Mouse (Mus musculus): ENCODE results near the gene Pkd2l1. TPM values are rescaled to one million over a fixed set of nuclear protein-coding genes. Genes with fewer than 3 reads are reported as not detected.

Pkd2l1 gene
- total RNA-seq, 4 experiments from 2014 or later, result 0.26 to 0.64 (median 0.34) TPM

- no peak for DNase-seq (ENCODE audit: low spot score in 2 of 2)
These were observed 84.4 kb downstream of the Pkd2l1 start for GRCm38 (mm10) chr19:44107661-44108521.

GRCm38 (mm10) chr19:44106831-44107660 is 85.2 kb downstream of the Pkd2l1 start, which contains the start of gene Chuk:
Gene Chuk, minus strand, starts transcription at chr19:44107480.
- peak; percentile 90 to 94 for DNase-seq (ENCODE audit: low spot score in 2 of 2)

- no peak for DNase-seq (ENCODE audit: low spot score in 2 of 2)
These were observed 87.8 kb downstream of the Pkd2l1 start for GRCm38 (mm10) chr19:44104393-44104792.

GRCm38 (mm10) chr19:44103001-44103400 is 89.2 kb downstream of the Pkd2l1 start:
- DNase-seq (ENCODE audit: low spot score in 2 of 2), result no peak

- DNase-seq (ENCODE audit: low spot score in 2 of 2), result no peak
These were observed 91.4 kb downstream of the Pkd2l1 start for GRCm38 (mm10) chr19:44100840-44101239.

Other genes starting within 250 kb of the Pkd2l1 start
- gene Cpn1, start 205.9 kb downstream of the Pkd2l1 start, total RNA-seq (2022), result under 1 TPM in 3 of 4 experiments, not detected in 1; 0.27 to 0.37 (median 0.34) TPM
- not detected for gene Cyp2c23, start 163.2 kb downstream of the Pkd2l1 start, total RNA-seq (2022)
- gene Erlin1, start 122.7 kb downstream of the Pkd2l1 start, total RNA-seq (2022), result 10 to 100 TPM; 21.3 to 25.8 (median 23.0) TPM
- gene Chuk, start 85.0 kb downstream of the Pkd2l1 start, total RNA-seq (2022), result 10 to 100 TPM; 42.6 to 64.1 (median 51.9) TPM
- 10 to 100 TPM; 19.1 to 21.2 (median 19.9) TPM for gene Cwf19l1, start 56.6 kb downstream of the Pkd2l1 start, total RNA-seq (2022)
- 10 to 100 TPM; 55.5 to 72.3 (median 59.8) TPM for gene Bloc1s2, start 46.0 kb downstream of the Pkd2l1 start, total RNA-seq (2022)
- 1 to 10 TPM; 2.7 to 4.1 (median 3.2) TPM for gene Scd3, start 10.8 kb upstream of the Pkd2l1 start, total RNA-seq (2022)
- gene Scd2, start 101.2 kb upstream of the Pkd2l1 start, total RNA-seq (2022), result 100 to 1,000 TPM; 662 to 773 (median 703) TPM
- gene Scd4, start 140.7 kb upstream of the Pkd2l1 start, total RNA-seq (2022), result 1 to 10 TPM; 2.3 to 3.0 (median 2.7) TPM
- gene Scd1, start 215.4 kb upstream of the Pkd2l1 start, total RNA-seq (2022), result 100 to 1,000 TPM; 131 to 178 (median 143) TPM